Mouse (Mus musculus): ENCODE data around the gene Cplx3. TPM values are rescaled to one million over a fixed set of nuclear protein-coding genes. Genes with fewer than 3 reads are reported as not detected.

Cplx3 gene
- total RNA-seq, 2 experiments from 2014 or later: 2.4 to 3.2 TPM

DNA sequence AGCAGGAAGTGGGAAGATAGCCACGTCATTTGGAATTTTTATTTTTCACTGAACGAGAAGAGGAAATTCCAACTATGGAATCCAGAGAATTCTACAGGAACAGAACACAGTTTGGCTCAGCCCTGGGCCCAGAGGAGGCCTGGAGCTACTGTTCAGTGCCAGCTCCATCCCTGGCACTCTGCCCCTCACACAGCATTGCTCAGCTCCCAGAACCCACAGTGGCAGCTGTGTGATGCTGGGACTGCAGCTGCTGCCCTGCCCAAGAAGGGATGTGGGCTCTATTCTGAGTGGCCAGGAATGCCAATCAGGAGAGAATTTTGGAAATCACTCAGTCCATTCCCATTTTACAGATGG, 4.8 kb downstream of the Cplx3 start:
- DNase-seq (ENCODE audit: low spot score in 2 of 2): peak; percentile 51 to 73

DNA sequence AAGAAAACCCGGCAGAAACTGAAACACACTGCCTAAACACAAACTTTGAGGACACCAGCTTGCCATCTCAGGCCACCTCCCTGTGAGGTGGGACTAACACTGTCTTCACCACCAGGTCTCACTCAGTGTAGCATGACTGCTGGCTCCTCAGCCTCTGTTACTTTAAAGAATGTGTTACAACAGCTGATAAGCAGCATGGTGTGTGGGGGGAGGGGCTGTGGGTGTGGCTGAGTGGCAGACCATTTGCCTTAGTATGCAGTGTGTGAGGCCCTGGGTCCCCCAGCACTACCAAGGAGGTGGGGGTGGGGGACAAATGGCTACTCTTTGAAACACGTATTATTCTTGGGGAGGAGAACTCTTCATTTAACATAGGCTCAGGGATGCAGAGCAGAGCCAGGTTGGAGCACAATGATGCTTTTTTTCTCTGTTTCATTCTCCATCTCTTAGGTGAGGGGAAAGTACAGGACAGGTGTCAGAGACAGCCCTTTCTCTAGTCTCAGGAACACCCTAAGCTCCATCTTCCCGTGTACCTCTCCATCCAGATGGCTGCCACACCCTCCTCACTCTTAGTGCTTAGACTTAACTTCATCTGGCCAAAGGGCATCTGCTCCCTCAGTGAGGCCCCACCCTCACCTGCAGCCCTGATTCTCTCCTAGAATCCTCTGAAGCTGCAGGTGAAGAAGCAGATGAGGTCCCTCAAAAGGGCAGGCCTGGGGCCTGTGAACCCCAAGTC, 5.3 kb downstream of the Cplx3 start:
- no peak for DNase-seq (ENCODE audit: low spot score in 2 of 2)

DNA sequence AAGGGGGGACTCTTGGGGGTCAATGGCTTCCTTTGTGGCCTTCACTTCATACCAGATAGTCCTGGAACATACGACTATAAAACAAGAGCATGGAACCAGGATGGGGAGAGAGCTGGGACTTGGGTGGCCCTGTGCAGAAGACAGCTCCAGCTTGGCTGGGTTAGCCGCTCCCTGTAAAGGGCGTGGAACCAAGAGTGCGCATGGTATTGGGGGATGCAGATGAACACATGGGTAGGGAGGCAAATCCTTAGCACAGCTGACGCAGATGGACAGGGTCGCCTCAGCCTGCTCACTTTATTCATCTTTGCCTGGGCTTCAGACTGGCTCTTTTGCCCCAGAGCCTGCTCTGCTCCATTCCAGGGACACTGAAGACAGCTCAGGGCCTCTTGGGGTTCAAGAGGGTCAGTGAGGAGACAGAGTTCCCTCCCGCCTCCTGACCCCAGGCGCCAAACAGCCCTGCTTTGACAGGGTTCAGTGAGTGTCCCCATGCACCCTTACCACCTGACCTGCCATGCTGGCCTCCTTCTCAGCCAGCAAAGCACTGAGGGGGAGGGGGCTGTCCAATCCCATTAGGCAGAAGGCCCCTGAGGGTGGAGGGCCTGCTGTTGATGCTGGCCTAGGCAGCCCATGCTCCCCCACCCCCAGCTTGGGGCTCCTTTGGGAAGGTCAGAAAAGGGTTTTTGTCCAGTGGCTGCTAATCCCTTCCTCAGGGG, 7.1 kb downstream of the Cplx3 start:
- DNase-seq (ENCODE audit: low spot score in 2 of 2): no peak

DNA sequence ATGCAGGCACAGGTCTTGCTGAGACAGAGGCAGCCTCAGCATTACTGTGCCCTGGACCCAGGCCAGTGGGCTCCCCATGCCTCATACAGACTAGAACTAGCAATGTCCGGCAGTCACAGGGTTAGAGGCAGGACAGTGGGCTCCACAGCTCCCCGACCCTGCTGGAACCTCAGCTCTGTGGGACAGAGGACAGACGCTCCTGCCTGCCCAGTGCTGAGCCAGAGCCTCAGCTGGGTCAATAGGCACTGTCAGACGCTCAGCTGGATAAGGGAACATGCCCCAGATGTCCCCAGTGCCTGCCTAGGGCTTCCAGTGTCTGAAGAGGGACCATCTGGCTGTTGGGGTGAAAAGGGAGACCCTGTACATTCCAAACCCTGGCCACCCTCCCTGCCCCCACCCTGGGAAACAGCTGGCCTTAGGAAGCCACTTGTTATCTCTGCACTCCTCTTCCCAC, 8.1 kb downstream of the Cplx3 start:
- no peak for DNase-seq (ENCODE audit: low spot score in 2 of 2)

DNA sequence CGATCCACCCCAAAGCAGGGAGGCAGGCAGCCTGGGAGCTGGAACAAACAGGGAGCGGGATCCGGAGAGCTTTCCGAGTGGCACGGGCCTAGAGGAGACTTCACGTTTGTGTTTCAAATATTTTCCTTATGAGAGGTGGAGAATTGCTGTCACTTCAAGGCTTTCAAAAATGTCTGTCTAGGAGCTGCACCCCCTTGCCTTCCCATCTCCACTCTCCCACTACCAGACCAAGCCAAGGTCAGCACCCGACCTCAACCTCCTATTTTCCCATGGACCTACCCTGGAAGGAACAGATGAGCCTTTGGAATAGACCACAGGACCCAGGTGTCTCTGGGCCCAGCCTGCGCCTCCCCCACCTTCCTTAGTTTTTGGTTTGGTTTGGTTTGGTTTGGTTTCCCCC, 8.8 kb downstream of the Cplx3 start:
- DNase-seq (ENCODE audit: low spot score in 2 of 2): no peak

DNA sequence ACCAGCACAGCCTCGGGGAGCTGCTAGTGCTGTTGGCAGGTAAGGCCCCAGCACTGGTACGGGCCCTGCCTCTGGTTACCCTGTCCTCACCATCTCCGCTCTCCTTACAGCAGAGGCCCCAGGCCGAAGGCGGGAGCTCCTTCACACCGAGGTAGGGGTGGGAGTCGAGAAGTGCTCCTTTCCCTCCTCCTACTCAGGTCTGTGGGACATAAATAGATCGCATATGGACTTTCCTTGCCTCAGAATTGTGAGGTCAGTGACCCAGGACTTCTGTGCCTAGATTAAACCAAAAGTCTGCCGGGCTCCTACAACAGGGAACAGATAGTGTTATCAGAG, 11.9 kb downstream of the Cplx3 start:
- DNase-seq (ENCODE audit: low spot score in 2 of 2): no peak

DNA sequence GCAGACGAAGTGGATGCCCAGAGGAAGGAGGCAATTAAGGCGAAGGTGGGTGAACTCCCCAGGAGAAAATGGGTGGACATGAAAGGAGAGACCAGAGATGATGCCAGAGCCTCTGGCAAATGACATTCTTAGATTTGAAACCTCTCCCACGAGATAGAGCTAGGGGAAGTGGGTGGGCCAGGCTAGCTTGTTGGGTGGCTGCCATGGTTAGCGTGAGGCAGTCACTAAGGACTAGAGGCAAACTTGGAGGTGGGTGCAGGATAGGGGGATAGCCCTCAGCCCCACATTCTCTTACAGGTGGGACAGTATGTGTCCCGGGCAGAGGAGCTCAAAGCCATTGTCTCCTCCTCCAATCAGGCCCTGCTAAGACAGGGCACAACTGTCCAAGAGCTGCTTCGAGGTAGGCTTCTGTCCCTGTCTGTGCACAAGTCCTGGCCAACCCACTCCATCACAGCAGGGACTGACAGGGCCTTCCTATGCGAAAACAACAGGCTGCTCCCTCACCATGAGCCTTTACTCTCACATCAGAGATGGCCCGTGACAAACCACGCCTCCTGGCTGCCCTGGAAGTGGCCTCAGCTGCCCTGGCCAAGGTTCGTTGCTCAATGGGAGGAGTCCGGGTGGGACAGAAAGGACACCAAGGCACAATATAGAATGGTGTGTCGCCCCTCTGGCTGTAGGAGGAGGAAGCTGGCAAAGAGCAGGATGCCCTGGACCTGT, 12.5 kb downstream of the Cplx3 start:
- DNase-seq (ENCODE audit: low spot score in 2 of 2): no peak

DNA sequence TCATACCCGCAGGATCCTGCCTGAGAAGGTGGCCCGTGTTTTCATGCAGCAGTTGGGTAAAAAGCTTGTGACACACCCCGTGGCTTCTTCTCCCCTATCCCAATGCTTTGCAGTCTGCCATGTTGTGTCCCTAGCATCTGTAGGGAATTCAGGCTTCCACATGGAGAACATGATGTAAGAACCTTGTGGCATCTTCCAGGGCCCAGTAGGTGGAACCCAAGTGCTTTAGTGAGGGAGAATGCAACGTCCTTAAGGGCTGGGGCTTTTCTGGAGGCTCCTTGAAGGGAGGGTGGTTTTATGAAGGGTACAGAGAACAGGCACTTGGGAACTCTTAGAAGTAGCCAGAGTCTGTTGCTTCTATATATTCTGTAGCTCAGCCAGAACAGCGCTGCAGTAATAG, 15.4 kb downstream of the Cplx3 start:
- peak in 1 of 2 experiments; percentile 37 for DNase-seq (ENCODE audit: low spot score in 2 of 2)

DNA sequence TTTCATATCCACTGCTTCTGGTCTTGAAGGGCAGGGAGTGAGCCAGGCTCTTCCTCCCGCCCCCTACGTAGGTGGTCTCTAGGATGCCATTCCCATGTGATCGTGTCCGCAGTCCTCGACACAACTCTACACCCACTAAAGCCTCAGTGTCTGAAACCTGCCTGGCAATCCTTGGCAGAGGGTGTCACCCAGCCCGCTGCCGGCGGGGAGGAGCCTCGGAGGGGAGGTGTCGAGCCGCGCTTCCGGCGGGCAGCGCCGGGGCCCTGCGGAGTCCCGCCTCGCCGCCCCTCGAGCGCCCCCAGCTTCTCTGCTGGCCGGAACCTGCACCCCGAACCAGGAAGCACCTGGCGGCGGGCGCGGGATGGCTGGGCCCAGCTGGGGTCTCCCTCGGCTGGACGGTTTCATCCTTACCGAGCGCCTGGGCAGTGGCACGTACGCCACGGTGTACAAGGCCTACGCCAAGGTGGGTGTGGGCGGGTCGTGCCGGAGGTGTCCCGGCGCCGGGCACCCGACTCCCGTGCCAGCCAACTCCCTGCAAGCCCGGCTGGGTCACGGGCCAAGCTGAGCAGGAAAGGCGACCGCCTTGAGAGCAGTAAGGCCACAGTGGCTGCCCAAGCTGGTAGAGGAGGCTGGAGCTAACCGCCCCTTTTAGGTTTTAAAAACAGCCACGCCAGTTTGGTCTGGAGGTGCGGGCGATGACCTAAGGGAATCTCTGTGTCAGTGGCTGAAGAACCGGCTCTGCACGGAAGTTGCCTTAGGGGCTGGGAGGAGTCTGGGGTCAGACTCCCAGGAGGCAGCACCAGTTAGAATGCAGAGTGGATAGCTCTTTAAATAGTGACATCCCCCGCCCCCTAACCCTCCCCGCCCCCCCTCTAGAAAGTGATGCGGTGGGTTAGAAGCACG, 16.6 kb downstream of the Cplx3 start, which contains the start of gene Ulk3:
Gene Ulk3, plus strand, starts transcription at position 229 of the 903 bp plus-strand sequence.
- peak; percentile 64 to 68 for DNase-seq (ENCODE audit: low spot score in 2 of 2)

DNA sequence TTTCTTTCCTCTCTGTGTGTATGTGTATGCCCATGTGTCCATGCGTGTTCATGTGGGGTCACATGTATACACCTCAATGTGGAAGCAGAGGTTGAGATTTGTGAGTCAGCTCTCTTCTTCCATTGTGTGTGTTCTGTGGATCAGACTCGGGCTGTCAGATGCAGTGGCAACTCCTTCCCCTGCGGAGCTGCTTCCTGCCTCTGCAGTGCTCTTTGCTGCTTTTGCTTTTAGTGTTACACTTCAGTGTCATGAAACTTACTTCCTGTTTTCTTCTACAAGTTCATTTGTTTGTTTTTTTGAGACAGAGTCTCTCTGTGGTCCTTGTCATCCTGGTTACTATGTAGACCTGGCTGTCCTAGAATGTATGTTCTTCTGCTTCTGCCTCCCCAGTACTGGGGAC, 21.1 kb downstream of the Cplx3 start:
- no peak for DNase-seq (ENCODE audit: low spot score in 2 of 2)

DNA sequence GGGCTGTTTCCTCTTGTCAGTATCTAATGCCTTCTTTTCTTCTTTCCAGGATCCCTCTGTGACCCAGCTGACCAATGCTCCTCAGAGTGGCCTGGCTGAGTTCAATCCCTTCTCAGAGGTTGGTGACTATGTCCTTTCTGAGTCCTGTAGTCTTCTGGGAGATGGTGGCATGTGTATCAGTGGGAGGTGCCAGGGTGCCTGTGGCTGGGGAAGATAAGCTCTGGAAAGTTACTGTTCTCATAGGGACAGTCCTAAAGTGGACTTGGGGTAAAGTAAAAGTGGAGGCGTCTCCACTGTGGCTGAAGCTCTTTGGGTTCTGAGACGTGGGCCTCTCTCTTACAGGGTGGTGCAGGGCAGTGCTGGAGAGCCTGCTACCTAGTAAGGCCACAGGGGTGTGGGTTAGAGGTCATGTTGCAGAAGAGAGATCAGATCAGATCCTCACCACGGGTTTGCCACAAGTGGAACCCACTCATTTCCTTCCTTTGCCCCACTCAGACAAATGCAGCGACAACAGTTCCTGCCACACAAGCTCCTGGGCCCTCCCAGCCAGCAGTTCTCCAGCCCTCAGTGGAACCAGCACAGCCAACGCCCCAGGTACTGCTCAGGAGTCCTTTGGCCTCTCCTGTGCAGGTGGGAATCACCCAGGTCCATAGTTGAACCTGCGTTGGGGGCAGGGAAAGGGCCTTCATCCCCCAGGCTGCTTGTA, 28.8 kb downstream of the Cplx3 start:
- DNase-seq (ENCODE audit: low spot score in 2 of 2): no peak

DNA sequence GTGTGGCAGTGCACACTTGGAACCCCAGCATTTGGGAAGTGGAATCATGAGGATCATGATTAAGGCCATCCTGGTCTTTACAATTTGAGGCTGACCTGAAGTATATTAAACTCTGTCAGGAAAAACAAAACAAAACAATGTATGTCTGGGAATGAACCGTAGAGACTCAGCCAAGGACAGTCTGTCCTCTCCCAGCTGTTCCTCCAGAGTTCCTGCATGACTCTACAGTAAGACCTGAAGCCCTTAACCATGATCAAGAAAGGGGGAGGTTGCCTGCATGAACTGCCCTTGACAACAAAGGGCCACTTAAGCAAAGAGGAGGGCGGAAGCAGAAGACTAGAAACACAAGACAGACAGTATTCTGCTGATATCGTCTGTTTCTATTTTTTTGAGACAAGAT, 30.5 kb downstream of the Cplx3 start:
- DNase-seq (ENCODE audit: low spot score in 2 of 2): no peak

DNA sequence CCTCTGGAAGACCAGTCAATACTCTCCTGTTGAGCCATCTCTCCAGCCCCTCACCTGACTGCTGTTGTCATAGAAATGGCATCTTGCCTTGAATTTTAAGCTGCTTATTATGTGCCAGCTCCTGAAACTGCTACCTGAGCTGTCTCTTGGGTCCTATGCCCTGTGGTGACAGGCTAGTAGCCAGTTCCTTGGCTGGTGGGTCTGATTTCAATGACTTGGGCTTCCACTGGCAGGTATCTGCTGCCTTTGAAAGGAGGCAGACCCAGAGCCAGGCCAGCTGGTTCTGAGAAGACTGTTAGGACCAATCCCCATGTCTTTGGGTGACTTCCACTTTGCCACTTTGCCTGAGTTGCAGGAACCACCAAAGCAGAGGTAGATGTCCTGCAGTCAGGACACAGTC, 31.7 kb downstream of the Cplx3 start:
- no peak for DNase-seq (ENCODE audit: low spot score in 2 of 2)

DNA sequence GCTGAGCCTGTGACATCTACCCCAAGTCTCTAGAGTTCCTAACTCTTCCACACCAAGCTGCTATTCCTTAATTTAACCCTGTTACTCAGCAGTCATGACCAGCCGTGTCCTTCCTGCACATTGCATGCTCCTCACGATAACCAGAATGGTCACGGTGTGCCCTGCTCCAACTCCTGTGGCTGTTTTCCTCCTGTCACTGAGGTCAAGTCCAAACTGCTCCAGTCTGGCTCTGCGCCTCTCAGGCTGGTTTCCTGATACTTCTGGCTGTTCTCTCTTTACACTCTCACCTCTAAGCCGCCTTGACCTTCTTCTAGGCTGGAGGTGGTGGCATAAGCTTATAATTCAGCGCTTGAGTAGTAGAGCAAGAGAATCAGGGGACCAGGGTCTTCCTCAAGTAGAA, 37.6 kb downstream of the Cplx3 start:
- DNase-seq (ENCODE audit: low spot score in 2 of 2): no peak

DNA sequence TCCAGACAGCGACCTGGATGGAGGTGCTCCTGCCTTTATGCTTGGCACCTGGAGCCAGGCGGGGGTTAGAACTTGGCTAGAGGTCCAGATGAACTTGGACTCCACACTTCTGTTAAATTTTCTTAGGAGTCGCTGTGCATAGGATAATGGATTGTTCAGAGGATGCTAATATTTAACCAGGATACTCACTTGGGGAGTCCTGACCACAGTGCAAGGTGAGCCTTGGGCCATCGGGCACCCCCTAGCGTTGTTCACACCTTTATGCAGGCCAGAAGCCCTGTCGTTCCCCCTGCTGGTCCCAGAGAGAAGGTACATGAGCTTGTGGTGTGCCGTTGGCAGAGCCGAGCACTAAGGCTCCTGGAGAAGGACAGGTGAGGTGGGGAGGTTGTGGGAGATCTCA, 39.2 kb downstream of the Cplx3 start:
- DNase-seq (ENCODE audit: low spot score in 2 of 2): no peak

DNA sequence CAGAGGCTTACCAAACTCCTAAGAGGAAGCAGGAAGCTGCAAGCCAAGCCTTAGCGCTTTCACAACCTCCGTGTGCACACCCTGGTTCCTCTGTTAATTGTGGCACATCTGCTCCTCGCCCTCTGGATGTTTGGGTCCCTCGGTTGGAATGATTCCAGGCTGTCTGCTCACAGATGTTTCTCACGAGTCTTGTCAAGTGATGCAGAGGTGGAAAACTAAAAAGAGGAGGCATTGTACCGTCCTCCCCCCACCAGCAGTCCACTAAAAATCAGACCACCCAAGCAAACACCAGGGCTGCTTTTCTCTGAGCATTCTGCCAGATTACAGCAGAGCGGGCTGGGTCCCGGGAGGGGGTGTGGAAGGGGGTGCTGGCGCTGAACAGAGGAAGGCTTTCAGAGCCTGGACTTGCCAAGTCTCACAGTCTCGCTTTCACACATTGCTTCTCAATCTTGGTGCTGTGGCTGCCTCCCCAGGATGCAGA, 40.3 kb downstream of the Cplx3 start:
- DNase-seq (ENCODE audit: low spot score in 2 of 2): peak; percentile 42 to 81

DNA sequence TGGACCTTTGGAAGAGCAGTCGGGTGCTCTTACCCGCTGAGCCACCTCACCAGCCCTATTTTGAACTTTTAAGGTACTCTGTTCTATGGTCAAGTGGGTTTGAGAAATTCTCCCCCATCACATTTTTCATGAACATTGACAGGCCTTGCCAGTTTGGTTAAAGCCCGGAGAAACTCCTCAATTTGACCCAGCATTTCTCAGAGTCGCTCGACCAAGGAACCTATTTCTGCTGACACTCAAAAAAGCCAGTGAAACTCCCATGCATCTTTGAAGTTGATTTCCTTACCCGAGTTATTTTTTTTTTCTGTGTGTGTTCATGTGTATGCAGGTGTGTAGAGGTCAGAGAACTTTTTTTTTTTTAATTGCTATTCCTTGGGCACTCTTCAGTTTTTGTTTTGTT, 41.5 kb downstream of the Cplx3 start:
- no peak for DNase-seq (ENCODE audit: low spot score in 2 of 2)

DNA sequence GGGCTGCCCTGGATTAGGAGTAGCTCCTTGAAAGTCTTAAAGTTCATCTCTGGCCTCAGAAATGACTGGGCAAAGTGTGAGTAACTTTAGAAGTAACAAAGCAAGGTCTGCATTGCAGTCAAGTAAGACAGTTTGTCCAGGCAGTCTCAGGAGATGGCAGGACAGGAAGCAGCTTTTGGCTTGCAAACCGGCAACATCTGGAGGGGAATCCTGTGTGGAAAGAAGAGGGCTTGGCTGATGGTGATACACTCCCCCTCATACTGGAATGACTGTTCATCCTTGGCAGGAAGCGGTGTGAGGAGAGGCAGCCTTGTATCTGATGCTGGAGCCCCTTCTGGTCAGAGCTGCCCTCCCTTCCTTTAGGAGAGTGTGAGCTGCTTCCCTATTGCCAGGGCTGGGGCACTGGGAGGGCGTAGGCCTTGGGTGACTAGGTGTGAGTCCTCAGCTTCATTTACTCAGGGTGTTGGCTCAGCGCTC, 43.1 kb downstream of the Cplx3 start:
- no peak for DNase-seq (ENCODE audit: low spot score in 2 of 2)

DNA sequence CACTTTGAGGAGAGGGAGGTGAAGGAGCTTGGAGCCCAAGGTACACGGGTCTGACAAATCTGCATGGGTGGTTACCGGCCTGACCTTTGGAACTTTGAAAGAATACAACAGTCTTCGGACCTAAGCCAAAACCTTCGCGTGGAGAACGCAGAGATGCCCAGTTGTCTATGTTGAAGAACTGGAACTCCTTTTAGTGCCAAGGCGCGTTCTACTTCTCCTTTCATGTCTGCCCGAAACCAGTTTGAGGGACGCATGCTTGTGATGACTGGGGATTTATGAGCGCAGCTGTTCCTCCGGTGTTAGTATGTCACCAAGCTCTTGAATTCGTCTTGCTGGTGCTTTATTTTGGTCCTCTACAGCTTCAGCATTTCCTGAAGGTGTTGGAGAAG, 44.4 kb downstream of the Cplx3 start:
- DNase-seq (ENCODE audit: low spot score in 2 of 2): no peak

All from layer of hippocampus, postnatal 14 days (tissue).